Mouse (Mus musculus) thymus, adult 2 months (tissue): Measurements from ENCODE around the gene Tbc1d30. TPM values are rescaled to one million over a fixed set of nuclear protein-coding genes. Genes with fewer than 3 reads are reported as not detected.

Experiments
- DNase-seq: peaks from one replicate; pipeline ENCODE4 v3.0.0; 2021
- H3K27ac ChIP-seq: fragments of 200-500 bp; 2 replicates; pipeline ENCODE4 v1.5.1; 2012; ENCODE audit warnings: low read length, control low read depth; ENCODE audit not compliant: control insufficient read depth, insufficient read depth
- H3K27me3 ChIP-seq: fragments of 200-500 bp; 2 replicates; pipeline ENCODE4 v1.6.1; 2012; ENCODE audit warnings: mild to moderate bottlenecking, low read length, moderate library complexity, mixed read lengths; ENCODE audit not compliant: control insufficient read depth, insufficient read depth
- H3K36me3 ChIP-seq: fragments of 200-500 bp; 2 replicates; pipeline ENCODE4 v1.6.1; 2012; ENCODE audit warnings: mild to moderate bottlenecking, low read length, moderate library complexity; ENCODE audit not compliant: control insufficient read depth, insufficient read depth
- H3K4me1 ChIP-seq: fragments of 200-500 bp; replicated peaks from 2 replicates; pipeline ENCODE4 v1.6.1; 2012; ENCODE audit warnings: low read length; ENCODE audit not compliant: control insufficient read depth, insufficient read depth
- H3K4me3 ChIP-seq: fragments of 200-500 bp; 2 replicates; pipeline ENCODE4 v1.5.1; 2012; ENCODE audit warnings: mild to moderate bottlenecking, low read length, control low read depth, moderate library complexity; ENCODE audit not compliant: control insufficient read depth, insufficient read depth
- CTCF ChIP-seq: fragments of 200-500 bp; IDR thresholded peaks from 2 replicates; pipeline ENCODE4 v1.5.1; 2012; ENCODE audit warnings: mild to moderate bottlenecking, control low read depth, low read length, moderate library complexity, borderline replicate concordance; ENCODE audit not compliant: control insufficient read depth, poor library complexity, insufficient read depth; ENCODE audit errors: extremely low read depth
- POLR2A ChIP-seq: fragments of 200-500 bp; IDR thresholded peaks from 2 replicates; pipeline ENCODE4 v1.6.1; 2012; ENCODE audit warnings: mild to moderate bottlenecking, low read length, control low read depth, moderate library complexity; ENCODE audit not compliant: control insufficient read depth, poor library complexity, insufficient read depth; ENCODE audit errors: extremely low read depth
- WGBS: fragments of 180-500 bp; shearing (Covaris S2); methylation state at CpG from one replicate; pipeline ENCODE4 v1.1.7; 2018; 5-methylcytosine and 5-hydroxymethylcytosine counted together
- polyA plus RNA-seq: library from polyadenylated mRNA; depleted of rRNA; stranded (reverse); fragments of >200 nt; gene quantifications from 2 replicates; pipeline ENCODE4 v1.2.3, GENCODE M21; 2012

Tbc1d30 gene
- polyA plus RNA-seq, 1 experiment: 0.51 TPM

- Histone ChIP-seq H3K27me3 (no peaks in the 10 kb centered on the region), H3K4me1 (peaks cover 2% of the 10 kb centered on the region; the same call in 1 of the 2 replicates), H3K27ac (no peak overlapping the region), H3K4me3 (no peak overlapping the region), H3K36me3 (no peaks in the 10 kb centered on the region)
- TF ChIP-seq POLR2A (no peak), CTCF (peak; percentile 83; the same call in 1 of the 2 replicates)
- 31% methylated on average over 17 of the region's 17 CpGs for WGBS
- peak; percentile 70 for DNase-seq
These were observed 94.8 kb downstream of the Tbc1d30 start for GRCm38 (mm10) chr10:121256115-121256825.

GRCm38 (mm10) chr10:121255465-121255864, 95.6 kb downstream of the Tbc1d30 start:
- DNase-seq: no peak

GRCm38 (mm10) chr10:121254343-121254742, 96.7 kb downstream of the Tbc1d30 start:
- 89% methylated on average over 8 of the region's 8 CpGs for WGBS
- no peak for TF ChIP-seq POLR2A
- Histone ChIP-seq H3K27ac (no peak overlapping the region), H3K4me1 (peaks cover 2% of the 10 kb centered on the region; the same call in 1 of the 2 replicates), H3K4me3 (no peak overlapping the region), H3K27me3 (no peaks in the 10 kb centered on the region), H3K36me3 (no peaks in the 10 kb centered on the region)
- DNase-seq: no peak

More at GRCm38 (mm10) chr10:121255465-121255864, 95.6 kb downstream of the Tbc1d30 start:
- H3K4me3 ChIP-seq: no peak overlapping the region
- no peak overlapping the region for H3K27ac ChIP-seq
- WGBS: over 99% methylated on average over 5 of the region's 5 CpGs
- no peaks in the 10 kb centered on the region for H3K36me3 ChIP-seq
- H3K27me3 ChIP-seq: no peaks in the 10 kb centered on the region
- TF ChIP-seq CTCF (no peak), POLR2A (no peak)
- peaks cover 2% of the 10 kb centered on the region; the same call in 1 of the 2 replicates for H3K4me1 ChIP-seq

GRCm38 (mm10) chr10:121252781-121253180, 98.3 kb downstream of the Tbc1d30 start:
- peaks cover 2% of the 10 kb centered on the region; the same call in 1 of the 2 replicates for H3K4me1 ChIP-seq
- no peak for TF ChIP-seq POLR2A
- TF ChIP-seq CTCF: no peak
- H3K36me3 ChIP-seq: no peaks in the 10 kb centered on the region
- H3K27me3 ChIP-seq: no peaks in the 10 kb centered on the region
- H3K27ac ChIP-seq: no peak overlapping the region
- H3K4me3 ChIP-seq: no peak overlapping the region
- WGBS: 76% methylated on average over 7 of the region's 7 CpGs
- DNase-seq: no peak

DNA sequence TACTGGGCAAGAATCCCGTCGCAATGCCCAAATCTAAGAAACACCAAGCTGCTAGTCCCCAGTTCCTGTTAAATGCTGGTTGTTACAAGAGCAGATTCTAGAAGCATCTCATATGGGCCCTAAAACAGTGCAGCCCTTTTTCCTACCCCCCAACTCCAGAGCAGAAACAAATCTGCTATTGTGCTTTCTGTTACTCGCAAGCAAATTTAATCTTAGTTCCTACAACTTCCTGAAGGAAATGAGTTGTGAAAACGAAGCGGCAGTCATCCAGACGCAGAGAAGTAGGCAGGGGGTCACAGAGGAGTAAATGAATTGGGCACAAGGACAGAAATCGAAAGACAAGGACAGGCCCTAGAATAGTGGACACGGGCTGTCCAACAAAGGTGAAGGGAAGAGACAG, 99.9 kb downstream of the Tbc1d30 start:
- H3K4me1 ChIP-seq: peaks cover 2% of the 10 kb centered on the region; the same call in 1 of the 2 replicates
- 20% methylated on average over 8 of the region's 8 CpGs for WGBS
- H3K27me3 ChIP-seq: no peaks in the 10 kb centered on the region
- no peak for TF ChIP-seq CTCF
- no peak for TF ChIP-seq POLR2A
- DNase-seq: no peak
- H3K36me3 ChIP-seq: no peaks in the 10 kb centered on the region
- no peak overlapping the region for H3K4me3 ChIP-seq
- H3K27ac ChIP-seq: no peak overlapping the region

DNA sequence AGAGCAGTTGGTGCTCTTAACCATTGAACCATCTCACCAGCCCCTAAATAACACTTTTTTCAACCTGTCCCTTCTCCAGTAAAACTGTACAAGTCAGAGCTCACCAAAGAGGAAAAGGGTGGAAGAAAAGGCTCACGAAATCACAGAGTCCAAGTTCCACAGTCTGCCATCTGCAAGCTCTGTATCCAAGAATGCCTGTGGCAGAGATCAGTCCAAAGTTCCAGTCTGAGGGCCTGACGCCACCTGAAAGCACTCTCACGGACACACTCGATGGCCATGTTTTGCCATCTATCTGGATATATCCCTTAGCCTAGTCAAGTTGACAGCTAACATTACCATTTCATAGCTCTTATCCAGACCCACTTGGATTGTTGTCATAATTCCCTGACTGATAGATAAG, 101.3 kb downstream of the Tbc1d30 start:
- Histone ChIP-seq H3K27ac (no peak overlapping the region), H3K4me1 (peaks cover 2% of the 10 kb centered on the region; the same call in 1 of the 2 replicates), H3K4me3 (no peak overlapping the region), H3K27me3 (no peaks in the 10 kb centered on the region), H3K36me3 (no peaks in the 10 kb centered on the region)
- no peak for DNase-seq
- TF ChIP-seq CTCF (no peak), POLR2A (no peak)
- WGBS: 97% methylated on average over 4 of the region's 4 CpGs
